Mouse (Mus musculus) hindbrain, postnatal 0 days (tissue): ENCODE results near the gene Ccdc86. TPM values are rescaled to one million over a fixed set of nuclear protein-coding genes. Genes with fewer than 3 reads are reported as not detected.

Experiments
- ATAC-seq: fragments of 200-750 bp; cut with Nextera tagmentation; 2 replicates; pipeline ENCODE4 v1.8.0; 2017; ENCODE audit warnings: mild to moderate bottlenecking, moderate TSS enrichment, moderate library complexity
- DNase-seq: peaks from one replicate; pipeline ENCODE4 v3.0.0-alpha.2; 2015; ENCODE audit warnings: low spot score
- H3K27ac ChIP-seq: fragments of 300-500 bp; sonication (generic); 2 replicates; pipeline ENCODE4 v1.5.1; 2014; ENCODE audit warnings: mild to moderate bottlenecking
- H3K27me3 ChIP-seq: fragments of 300-500 bp; sonication (generic); 2 replicates; pipeline ENCODE4 v1.6.1; 2014; ENCODE audit warnings: low read length, mixed read lengths; ENCODE audit not compliant: insufficient read depth
- H3K36me3 ChIP-seq: fragments of 300-500 bp; sonication (generic); 2 replicates; pipeline ENCODE4 v1.6.1; 2014; ENCODE audit warnings: low read length, mixed read lengths; ENCODE audit not compliant: insufficient read depth
- H3K4me1 ChIP-seq: fragments of 300-500 bp; sonication (generic); 2 replicates; pipeline ENCODE4 v1.6.1; 2014; ENCODE audit warnings: antibody characterized with exemption, low read length, mixed read lengths; ENCODE audit not compliant: insufficient read depth
- H3K4me2 ChIP-seq: fragments of 300-500 bp; sonication (generic); 2 replicates; pipeline ENCODE4 v1.6.1; 2014; ENCODE audit warnings: low read depth, mild to moderate bottlenecking, low read length, moderate library complexity, mixed read lengths
- H3K4me3 ChIP-seq: fragments of 300-500 bp; sonication (generic); 2 replicates; pipeline ENCODE4 v1.5.1; 2014; ENCODE audit warnings: low read length
- H3K9ac ChIP-seq: fragments of 300-500 bp; sonication (generic); replicated peaks from 2 replicates; pipeline ENCODE4 v1.6.1; 2014; ENCODE audit warnings: mild to moderate bottlenecking, low read length, moderate library complexity, mixed read lengths
- H3K9me3 ChIP-seq: fragments of 300-500 bp; sonication (generic); 2 replicates; pipeline ENCODE4 v1.6.1; 2016; ENCODE audit warnings: low read length, mixed read lengths
- CTCF ChIP-seq: IDR thresholded peaks from 2 replicates; pipeline ENCODE4 v1.5.1; 2016; ENCODE audit warnings: antibody characterized with exemption, control low read depth, low read depth
- WGBS: fragments of 180-500 bp; shearing (Covaris S2); extraction: QIAGEN DNeasy Blood & Tissue Kit; methylation state at CpG from one replicate; pipeline ENCODE4 v1.1.7; 2014; 5-methylcytosine and 5-hydroxymethylcytosine counted together
- polyA plus RNA-seq: library from polyadenylated mRNA; unstranded; fragments of >200 nt; fragmentation: Nextera tagmentation; extraction: Ambion mirVana; gene quantifications from 2 replicates; pipeline ENCODE4 v1.2.1, GENCODE M21; 2015
- total RNA-seq: library from RNA; depleted of rRNA; stranded (reverse); fragments of >200 nt; gene quantifications from 2 replicates; pipeline ENCODE4 v1.2.3, GENCODE M21; 2014

The Ccdc86 gene
- total and polyA plus RNA-seq, 2 experiments from 2014 or later = 5.4 to 14.2 TPM

- no peaks in the 10 kb centered on the region for H3K9me3 ChIP-seq
- H3K9ac ChIP-seq = no peak overlapping the region
- H3K4me3 ChIP-seq = no peak overlapping the region
- no peak overlapping the region for H3K4me2 ChIP-seq
- no peaks in the 10 kb centered on the region for H3K4me1 ChIP-seq
- ATAC-seq = no peak
- H3K27ac ChIP-seq = no peak overlapping the region
- no peaks in the 10 kb centered on the region for H3K36me3 ChIP-seq
- no peak for DNase-seq
- TF ChIP-seq CTCF = no peak
- 82% methylated on average over 2 of the region's 2 CpGs for WGBS
- H3K27me3 ChIP-seq = no peaks in the 10 kb centered on the region
These were observed 18.4 kb downstream of the Ccdc86 start for GRCm38 (mm10) chr19:10930641-10931040.

- Histone ChIP-seq H3K27ac (peak overlapping the region; percentile 46; the same call in 1 of the 2 replicates), H3K9ac (no peak overlapping the region), H3K4me2 (no peak overlapping the region), H3K4me3 (no peak overlapping the region), H3K27me3 (no peaks in the 10 kb centered on the region), H3K9me3 (no peaks in the 10 kb centered on the region), H3K4me1 (no peaks in the 10 kb centered on the region), H3K36me3 (no peaks in the 10 kb centered on the region)
- DNase-seq = no peak
- no peak for TF ChIP-seq CTCF
- 38% methylated on average over 4 of the region's 4 CpGs for WGBS
- ATAC-seq = no peak
These were observed 22.4 kb downstream of the Ccdc86 start for GRCm38 (mm10) chr19:10926666-10927065.

GRCm38 (mm10) chr19:10926123-10926621 lies 22.9 kb downstream of the Ccdc86 start:
- peak; percentile 43 for DNase-seq
- H3K4me1 ChIP-seq = no peaks in the 10 kb centered on the region
- H3K4me3 ChIP-seq = no peak overlapping the region
- no peak for TF ChIP-seq CTCF
- 8% methylated on average over 6 of the region's 6 CpGs for WGBS
- ATAC-seq = peak; percentile 81
- no peaks in the 10 kb centered on the region for H3K36me3 ChIP-seq
- H3K4me2 ChIP-seq = no peak overlapping the region
- H3K27me3 ChIP-seq = no peaks in the 10 kb centered on the region
- H3K9me3 ChIP-seq = no peaks in the 10 kb centered on the region
- H3K27ac ChIP-seq = peak overlapping the region; percentile 46
- no peak overlapping the region for H3K9ac ChIP-seq

- DNase-seq = no peak
- Histone ChIP-seq H3K36me3 (no peaks in the 10 kb centered on the region), H3K27me3 (no peaks in the 10 kb centered on the region), H3K4me3 (no peak overlapping the region), H3K4me2 (no peak overlapping the region), H3K4me1 (no peaks in the 10 kb centered on the region), H3K9me3 (no peaks in the 10 kb centered on the region), H3K9ac (no peak overlapping the region), H3K27ac (no peak overlapping the region)
- WGBS = 68% methylated on average over 4 of the region's 4 CpGs
- no peak for ATAC-seq
- TF ChIP-seq CTCF = no peak
These were observed 24.8 kb downstream of the Ccdc86 start for GRCm38 (mm10) chr19:10924220-10924619.

GRCm38 (mm10) chr19:10921058-10921457 lies 28.0 kb downstream of the Ccdc86 start:
- Histone ChIP-seq H3K27me3 (no peaks in the 10 kb centered on the region), H3K4me3 (no peak overlapping the region), H3K9ac (no peak overlapping the region), H3K36me3 (no peaks in the 10 kb centered on the region), H3K4me2 (no peak overlapping the region), H3K27ac (no peak overlapping the region), H3K4me1 (no peaks in the 10 kb centered on the region), H3K9me3 (no peaks in the 10 kb centered on the region)
- ATAC-seq (no peak), DNase-seq (no peak)
- no peak for TF ChIP-seq CTCF
- WGBS = 69% methylated on average over 3 of the region's 3 CpGs

GRCm38 (mm10) chr19:10920532-10920931 lies 28.5 kb downstream of the Ccdc86 start, which contains the start of gene Zp1:
TSS of gene Zp1 (minus strand) at chr19:10920632.
- H3K36me3 ChIP-seq = no peaks in the 10 kb centered on the region
- WGBS = 68% methylated on average over 2 of the region's 2 CpGs
- H3K9ac ChIP-seq = no peak within 1 kb of the TSS
- TF ChIP-seq CTCF = no peak
- DNase-seq (no peak), ATAC-seq (no peak)
- no peak within 1 kb of the TSS for H3K4me3 ChIP-seq
- no peaks in the 10 kb centered on the region for H3K9me3 ChIP-seq
- H3K27me3 ChIP-seq = no peaks in the 10 kb centered on the region
- H3K4me1 ChIP-seq = no peaks in the 10 kb centered on the region
- no peak within 1 kb of the TSS for H3K4me2 ChIP-seq
- H3K27ac ChIP-seq = no peak within 1 kb of the TSS

GRCm38 (mm10) chr19:10918321-10918991 lies 30.6 kb downstream of the Ccdc86 start:
- Histone ChIP-seq H3K36me3 (no peaks in the 10 kb centered on the region), H3K27me3 (no peaks in the 10 kb centered on the region), H3K9ac (no peak overlapping the region), H3K27ac (no peak overlapping the region), H3K4me2 (no peak overlapping the region), H3K4me1 (no peaks in the 10 kb centered on the region), H3K4me3 (no peak overlapping the region), H3K9me3 (no peaks in the 10 kb centered on the region)
- ATAC-seq = peak; percentile 63
- WGBS = 82% methylated on average over 10 of the region's 10 CpGs
- DNase-seq = peak; percentile 51
- TF ChIP-seq CTCF = no peak
